Mouse (Mus musculus) limb, embryonic 10.5 days (tissue): Measurements from ENCODE around the gene Colgalt2. TPM values are rescaled to one million over a fixed set of nuclear protein-coding genes. Genes with fewer than 3 reads are reported as not detected.

Experiments used
- DNase-seq: peaks from one replicate; pipeline ENCODE4 v3.0.0-alpha.2; 2017; ENCODE audit warnings: low spot score
- H3K27ac ChIP-seq: fragments of 300-500 bp; sonication (generic); 2 replicates; pipeline ENCODE4 v1.5.1; 2016; ENCODE audit warnings: mild to moderate bottlenecking
- H3K27me3 ChIP-seq: fragments of 300-500 bp; sonication (generic); 2 replicates; pipeline ENCODE4 v1.6.1; 2016; ENCODE audit warnings: low read depth, mild to moderate bottlenecking; ENCODE audit not compliant: poor library complexity, severe bottlenecking
- H3K36me3 ChIP-seq: fragments of 300-500 bp; sonication (generic); 2 replicates; pipeline ENCODE4 v1.6.1; 2016; ENCODE audit warnings: mild to moderate bottlenecking, moderate library complexity
- H3K4me1 ChIP-seq: fragments of 300-500 bp; sonication (generic); 2 replicates; pipeline ENCODE4 v1.6.1; 2016
- H3K4me3 ChIP-seq: fragments of 300-500 bp; sonication (generic); 2 replicates; pipeline ENCODE4 v1.5.1; 2016; ENCODE audit warnings: mild to moderate bottlenecking, moderate library complexity
- H3K9me3 ChIP-seq: fragments of 300-500 bp; sonication (generic); replicated peaks from 2 replicates; pipeline ENCODE4 v1.6.1; 2016; ENCODE audit warnings: mild to moderate bottlenecking
- WGBS: fragments of 180-500 bp; shearing (Covaris S2); methylation state at CpG from one replicate; pipeline ENCODE4 v1.1.7; 2016; 5-methylcytosine and 5-hydroxymethylcytosine counted together
- polyA plus RNA-seq: library from polyadenylated mRNA; unstranded; fragments of >200 nt; fragmentation: Nextera tagmentation; extraction: Ambion mirVana; gene quantifications from 2 replicates; pipeline ENCODE4 v1.2.1, GENCODE M21; 2016

Colgalt2 gene
- polyA plus RNA-seq, 1 experiment from 2014 or later: 1.0 TPM

GRCm38 (mm10) chr1:152514256-152514655 lies 114.6 kb downstream of the Colgalt2 start:
- H3K27ac ChIP-seq: 0 out of 2 replicates have a peak overlapping the region, but pooled peaks have one; percentile 0
- DNase-seq: no peak

GRCm38 (mm10) chr1:152517057-152517570 lies 117.5 kb downstream of the Colgalt2 start:
- DNase-seq: no peak
- Histone ChIP-seq H3K27me3 (no peaks in the 10 kb centered on the region), H3K36me3 (peaks cover 60% of the 10 kb centered on the region), H3K4me3 (no peak overlapping the region), H3K9me3 (no peaks in the 10 kb centered on the region), H3K27ac (no peak overlapping the region), H3K4me1 (no peaks in the 10 kb centered on the region)
- WGBS: 92% methylated on average over 4 of the region's 4 CpGs

More at GRCm38 (mm10) chr1:152514256-152514655, 114.6 kb downstream of the Colgalt2 start:
- Histone ChIP-seq H3K9me3 (no peaks in the 10 kb centered on the region), H3K27me3 (no peaks in the 10 kb centered on the region), H3K4me1 (no peaks in the 10 kb centered on the region), H3K4me3 (no peak overlapping the region), H3K36me3 (peaks cover 33% of the 10 kb centered on the region)
- 71% methylated on average over 4 of the region's 4 CpGs for WGBS

- H3K36me3 ChIP-seq: peaks cover 79% of the 10 kb centered on the region
Observed at GRCm38 (mm10) chr1:152518971-152519370, 119.3 kb downstream of the Colgalt2 start.

GRCm38 (mm10) chr1:152520798-152521575 lies 121.4 kb downstream of the Colgalt2 start:
- no peaks in the 10 kb centered on the region for H3K27me3 ChIP-seq

More at GRCm38 (mm10) chr1:152518971-152519370, 119.3 kb downstream of the Colgalt2 start:
- H3K4me1 ChIP-seq: no peaks in the 10 kb centered on the region
- WGBS: 96% methylated on average over 8 of the region's 8 CpGs
- no peaks in the 10 kb centered on the region for H3K27me3 ChIP-seq
- H3K9me3 ChIP-seq: no peaks in the 10 kb centered on the region
- H3K4me3 ChIP-seq: no peak overlapping the region
- H3K27ac ChIP-seq: no peak overlapping the region
- no peak for DNase-seq

GRCm38 (mm10) chr1:152522226-152522625 lies 122.6 kb downstream of the Colgalt2 start:
- H3K36me3 ChIP-seq: peaks cover 95% of the 10 kb centered on the region
- H3K4me1 ChIP-seq: no peaks in the 10 kb centered on the region
- H3K4me3 ChIP-seq: no peak overlapping the region
- no peak for DNase-seq
- H3K27me3 ChIP-seq: no peaks in the 10 kb centered on the region
- no peak overlapping the region for H3K27ac ChIP-seq
- no peaks in the 10 kb centered on the region for H3K9me3 ChIP-seq
- 84% methylated on average over 3 of the region's 3 CpGs for WGBS

More at GRCm38 (mm10) chr1:152520798-152521575, 121.4 kb downstream of the Colgalt2 start:
- no peaks in the 10 kb centered on the region for H3K9me3 ChIP-seq
- no peak overlapping the region for H3K4me3 ChIP-seq
- no peaks in the 10 kb centered on the region for H3K4me1 ChIP-seq
- WGBS: 75% methylated on average over 16 of the region's 16 CpGs
- peaks cover 91% of the 10 kb centered on the region for H3K36me3 ChIP-seq
- DNase-seq: peak; percentile 70
- no peak overlapping the region for H3K27ac ChIP-seq

- no peaks in the 10 kb centered on the region for H3K27me3 ChIP-seq
Observed at GRCm38 (mm10) chr1:152523292-152523691, 123.7 kb downstream of the Colgalt2 start.

GRCm38 (mm10) chr1:152524098-152524892 lies 124.7 kb downstream of the Colgalt2 start:
- no peaks in the 10 kb centered on the region for H3K4me1 ChIP-seq
- H3K27ac ChIP-seq: no peak overlapping the region
- no peaks in the 10 kb centered on the region for H3K27me3 ChIP-seq
- 88% methylated on average over 22 of the region's 22 CpGs for WGBS
- H3K36me3 ChIP-seq: peaks cover 95% of the 10 kb centered on the region
- no peak for DNase-seq
- no peak overlapping the region for H3K4me3 ChIP-seq
- no peaks in the 10 kb centered on the region for H3K9me3 ChIP-seq

More at GRCm38 (mm10) chr1:152523292-152523691, 123.7 kb downstream of the Colgalt2 start:
- peaks cover 95% of the 10 kb centered on the region for H3K36me3 ChIP-seq
- H3K9me3 ChIP-seq: no peaks in the 10 kb centered on the region
- no peak overlapping the region for H3K4me3 ChIP-seq
- no peak overlapping the region for H3K27ac ChIP-seq
- no peaks in the 10 kb centered on the region for H3K4me1 ChIP-seq
- 80% methylated on average over 11 of the region's 11 CpGs for WGBS
- no peak for DNase-seq

- Histone ChIP-seq H3K9me3 (no peaks in the 10 kb centered on the region), H3K27me3 (no peaks in the 10 kb centered on the region), H3K4me1 (no peaks in the 10 kb centered on the region), H3K27ac (no peak overlapping the region), H3K36me3 (peaks cover 93% of the 10 kb centered on the region), H3K4me3 (no peak overlapping the region)
- peak; percentile 71 for DNase-seq
- WGBS: 25% methylated on average over 6 of the region's 6 CpGs
Observed at GRCm38 (mm10) chr1:152524987-152525648, 125.5 kb downstream of the Colgalt2 start.

GRCm38 (mm10) chr1:152526154-152526553 lies 126.5 kb downstream of the Colgalt2 start:
- WGBS: 91% methylated on average over 9 of the region's 9 CpGs
- DNase-seq: no peak
- peaks cover 94% of the 10 kb centered on the region for H3K36me3 ChIP-seq
- H3K9me3 ChIP-seq: no peaks in the 10 kb centered on the region
- H3K4me3 ChIP-seq: no peak overlapping the region
- H3K4me1 ChIP-seq: no peaks in the 10 kb centered on the region
- H3K27me3 ChIP-seq: no peaks in the 10 kb centered on the region
- no peak overlapping the region for H3K27ac ChIP-seq

GRCm38 (mm10) chr1:152528214-152528613 lies 128.6 kb downstream of the Colgalt2 start:
- DNase-seq: no peak
- H3K9me3 ChIP-seq: no peaks in the 10 kb centered on the region
- H3K4me3 ChIP-seq: no peak overlapping the region
- H3K27me3 ChIP-seq: no peaks in the 10 kb centered on the region
- H3K36me3 ChIP-seq: peaks cover 92% of the 10 kb centered on the region
- 90% methylated on average over 6 of the region's 6 CpGs for WGBS
- no peaks in the 10 kb centered on the region for H3K4me1 ChIP-seq
- no peak overlapping the region for H3K27ac ChIP-seq

- peaks cover 92% of the 10 kb centered on the region for H3K36me3 ChIP-seq
- no peaks in the 10 kb centered on the region for H3K9me3 ChIP-seq
- H3K27me3 ChIP-seq: no peaks in the 10 kb centered on the region
- no peak for DNase-seq
- no peaks in the 10 kb centered on the region for H3K4me1 ChIP-seq
- H3K4me3 ChIP-seq: no peak overlapping the region
- 93% methylated on average over 3 of the region's 3 CpGs for WGBS
- no peak overlapping the region for H3K27ac ChIP-seq
Observed at GRCm38 (mm10) chr1:152528778-152529177, 129.1 kb downstream of the Colgalt2 start.

- no peak for DNase-seq
- H3K27ac ChIP-seq: peak overlapping the region; percentile 20; the same call in 1 of the 2 replicates
- H3K4me1 ChIP-seq: no peaks in the 10 kb centered on the region
- no peak overlapping the region for H3K4me3 ChIP-seq
- no peaks in the 10 kb centered on the region for H3K27me3 ChIP-seq
- no peaks in the 10 kb centered on the region for H3K9me3 ChIP-seq
- peaks cover 89% of the 10 kb centered on the region for H3K36me3 ChIP-seq
- 56% methylated on average over 15 of the region's 15 CpGs for WGBS
Observed at GRCm38 (mm10) chr1:152531498-152531897, 131.9 kb downstream of the Colgalt2 start.
